Mouse (Mus musculus) forebrain, embryonic 16.5 days (tissue): ENCODE measurements around the gene Ffar2. TPM values are rescaled to one million over a fixed set of nuclear protein-coding genes. Genes with fewer than 3 reads are reported as not detected.

Experiments
- ATAC-seq: fragments of 200-750 bp; cut with Nextera tagmentation; 2 replicates; pipeline ENCODE4 v1.8.0; 2017; ENCODE audit warnings: mild to moderate bottlenecking, moderate library complexity
- H3K27ac ChIP-seq: fragments of 300-500 bp; sonication (generic); 2 replicates; pipeline ENCODE4 v1.5.1; 2014; ENCODE audit warnings: low read length, control low read depth
- H3K27me3 ChIP-seq: fragments of 300-500 bp; sonication (generic); replicated peaks from 2 replicates; pipeline ENCODE4 v1.6.1; 2014; ENCODE audit warnings: low read length; ENCODE audit not compliant: control insufficient read depth, insufficient read depth
- H3K36me3 ChIP-seq: fragments of 300-500 bp; sonication (generic); 2 replicates; pipeline ENCODE4 v1.6.1; 2014; ENCODE audit not compliant: control insufficient read depth, insufficient read depth
- H3K4me1 ChIP-seq: fragments of 300-500 bp; sonication (generic); replicated peaks from 2 replicates; pipeline ENCODE4 v1.6.1; 2014; ENCODE audit warnings: low read length; ENCODE audit not compliant: control insufficient read depth, insufficient read depth
- H3K4me2 ChIP-seq: fragments of 300-500 bp; sonication (generic); 2 replicates; pipeline ENCODE4 v1.6.1; 2014; ENCODE audit warnings: mild to moderate bottlenecking, low read length, control low read depth
- H3K4me3 ChIP-seq: fragments of 300-500 bp; sonication (generic); replicated peaks from 2 replicates; pipeline ENCODE4 v1.5.1; 2014; ENCODE audit warnings: mild to moderate bottlenecking, low read length, control low read depth
- H3K9ac ChIP-seq: fragments of 300-500 bp; sonication (generic); replicated peaks from 2 replicates; pipeline ENCODE4 v1.6.1; 2014; ENCODE audit warnings: low read depth, low read length, control low read depth
- H3K9me3 ChIP-seq: fragments of 300-500 bp; sonication (generic); 2 replicates; pipeline ENCODE4 v1.6.1; 2016; ENCODE audit warnings: low read length; ENCODE audit not compliant: control insufficient read depth
- WGBS: fragments of 180-500 bp; shearing (Covaris S2); extraction: QIAGEN DNeasy Blood & Tissue Kit; methylation state at CpG from one replicate; pipeline ENCODE4 v1.1.7; 2014; 5-methylcytosine and 5-hydroxymethylcytosine counted together
- polyA plus RNA-seq: library from polyadenylated mRNA; unstranded; fragments of >200 nt; fragmentation: Nextera tagmentation; extraction: Ambion mirVana; gene quantifications from 2 replicates; pipeline ENCODE4 v1.2.1, GENCODE M21; 2015

The Ffar2 gene
- 0.14 TPM in 1 of 2 replicates, not detected in the other for polyA plus RNA-seq

DNA sequence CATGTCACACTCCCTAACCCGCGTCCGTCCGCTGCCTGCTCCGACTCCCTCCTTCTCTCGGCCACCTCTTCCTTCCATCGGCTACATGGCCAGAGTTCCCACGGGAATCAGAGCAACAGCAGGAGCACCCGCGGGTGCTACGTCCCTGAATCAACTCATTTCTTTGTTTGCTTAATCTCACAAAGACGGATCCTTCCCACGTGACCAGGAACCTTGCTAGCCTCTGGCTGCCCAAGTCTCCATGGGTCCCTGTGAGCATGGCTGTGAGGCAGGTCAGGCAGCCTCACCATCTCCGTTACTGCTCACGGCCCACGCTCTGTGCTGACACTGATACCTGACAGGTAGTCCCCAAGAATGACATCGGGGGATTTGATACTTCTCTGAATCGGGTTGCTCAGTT is at the start of gene Ffar2:
Ffar2 (minus strand) TSS at position 101 of the 400 bp plus-strand sequence.
- H3K27ac ChIP-seq: no peak within 1 kb of the TSS
- H3K9ac ChIP-seq: no peak within 1 kb of the TSS
- WGBS: 89% methylated on average over 18 of the region's 18 CpGs
- no peak for ATAC-seq
- H3K4me3 ChIP-seq: no peak within 1 kb of the TSS
- no peak within 1 kb of the TSS for H3K4me2 ChIP-seq
- H3K27me3 ChIP-seq: no peaks in the 10 kb centered on the region
- no peaks in the 10 kb centered on the region for H3K36me3 ChIP-seq
- no peaks in the 10 kb centered on the region for H3K9me3 ChIP-seq
- H3K4me1 ChIP-seq: no peaks in the 10 kb centered on the region

DNA sequence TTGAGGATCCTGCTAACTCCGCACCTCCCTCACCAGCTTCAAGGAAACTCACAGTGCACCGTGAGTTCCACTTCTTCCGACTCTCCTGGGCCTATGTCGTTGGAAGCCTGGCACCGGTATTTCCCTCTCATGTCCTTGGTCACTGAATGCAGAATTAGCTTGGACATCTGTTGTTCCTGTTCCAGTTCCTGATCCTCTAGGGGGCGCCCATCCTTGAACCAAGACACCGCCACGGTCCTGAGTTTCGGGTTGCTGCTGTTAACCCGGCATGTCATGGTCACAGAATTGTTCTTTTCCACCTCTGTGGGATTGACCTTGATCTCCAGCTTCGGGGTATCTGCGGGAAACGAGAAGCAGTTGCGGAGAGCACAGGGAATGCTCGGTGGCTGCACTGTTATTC is 49.5 kb upstream of the Ffar2 start:
- Histone ChIP-seq H3K9me3 (no peaks in the 10 kb centered on the region), H3K4me1 (no peaks in the 10 kb centered on the region), H3K27me3 (peaks cover 3% of the 10 kb centered on the region; the same call in 1 of the 2 replicates), H3K4me3 (no peak overlapping the region), H3K4me2 (no peak overlapping the region), H3K27ac (no peak overlapping the region), H3K36me3 (no peaks in the 10 kb centered on the region), H3K9ac (no peak overlapping the region)
- no peak for ATAC-seq
- WGBS: 26% methylated on average over 15 of the region's 15 CpGs

DNA sequence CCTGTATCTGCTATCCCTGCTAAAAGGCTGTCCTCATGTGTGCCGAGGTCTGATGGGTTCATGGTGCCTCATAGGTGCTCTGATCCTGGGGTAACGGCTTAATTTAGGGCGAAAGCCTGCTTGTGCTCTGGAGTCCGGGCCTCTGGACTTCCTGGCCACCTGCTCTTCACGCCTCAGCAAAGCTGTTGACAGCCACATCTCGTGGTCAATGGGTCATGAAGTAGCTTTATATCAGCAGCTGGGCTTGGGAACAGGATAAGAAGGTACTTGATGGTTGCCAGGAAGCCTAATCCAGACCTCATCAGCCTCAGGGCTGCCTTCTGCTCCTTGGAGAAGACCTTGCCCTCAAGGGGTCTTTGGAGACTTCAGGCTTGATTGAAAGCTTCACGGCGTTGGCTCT is 39.8 kb upstream of the Ffar2 start:
- H3K36me3 ChIP-seq: no peaks in the 10 kb centered on the region
- no peak overlapping the region for H3K27ac ChIP-seq
- no peaks in the 10 kb centered on the region for H3K4me1 ChIP-seq
- no peaks in the 10 kb centered on the region for H3K9me3 ChIP-seq
- no peak overlapping the region for H3K9ac ChIP-seq
- no peaks in the 10 kb centered on the region for H3K27me3 ChIP-seq
- no peak for ATAC-seq
- 70% methylated on average over 8 of the region's 8 CpGs for WGBS
- no peak overlapping the region for H3K4me3 ChIP-seq
- no peak overlapping the region for H3K4me2 ChIP-seq

DNA sequence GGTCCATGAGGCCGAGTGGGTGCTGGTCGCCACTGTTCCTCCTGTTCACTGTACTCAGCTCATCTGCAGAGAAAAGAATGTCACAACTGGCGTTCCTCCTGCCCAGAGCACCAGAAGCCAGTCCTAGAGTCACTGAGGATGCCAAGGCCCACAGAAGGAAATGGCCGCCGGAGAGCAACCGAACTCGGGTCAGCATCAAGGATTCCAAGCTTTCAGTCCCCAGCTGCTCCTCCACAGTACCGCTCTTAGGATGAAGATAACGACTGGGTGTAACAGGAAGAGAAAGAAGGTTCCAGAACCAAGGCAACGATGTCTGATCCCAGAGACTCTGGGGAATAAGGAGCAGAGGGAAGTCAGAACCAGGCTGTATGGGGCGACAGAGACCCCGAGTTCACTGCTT is 37.9 kb upstream of the Ffar2 start, which contains the start of gene Ffar1:
Ffar1 (minus strand) TSS at position 101 of the 400 bp plus-strand sequence.
- no peak for ATAC-seq
- H3K9ac ChIP-seq: no peak within 1 kb of the TSS
- H3K4me3 ChIP-seq: no peak within 1 kb of the TSS
- WGBS: 86% methylated on average over 12 of the region's 12 CpGs
- H3K36me3 ChIP-seq: no peaks in the 10 kb centered on the region
- no peaks in the 10 kb centered on the region for H3K27me3 ChIP-seq
- no peak within 1 kb of the TSS for H3K4me2 ChIP-seq
- no peaks in the 10 kb centered on the region for H3K4me1 ChIP-seq
- H3K9me3 ChIP-seq: no peaks in the 10 kb centered on the region
- H3K27ac ChIP-seq: no peak within 1 kb of the TSS

DNA sequence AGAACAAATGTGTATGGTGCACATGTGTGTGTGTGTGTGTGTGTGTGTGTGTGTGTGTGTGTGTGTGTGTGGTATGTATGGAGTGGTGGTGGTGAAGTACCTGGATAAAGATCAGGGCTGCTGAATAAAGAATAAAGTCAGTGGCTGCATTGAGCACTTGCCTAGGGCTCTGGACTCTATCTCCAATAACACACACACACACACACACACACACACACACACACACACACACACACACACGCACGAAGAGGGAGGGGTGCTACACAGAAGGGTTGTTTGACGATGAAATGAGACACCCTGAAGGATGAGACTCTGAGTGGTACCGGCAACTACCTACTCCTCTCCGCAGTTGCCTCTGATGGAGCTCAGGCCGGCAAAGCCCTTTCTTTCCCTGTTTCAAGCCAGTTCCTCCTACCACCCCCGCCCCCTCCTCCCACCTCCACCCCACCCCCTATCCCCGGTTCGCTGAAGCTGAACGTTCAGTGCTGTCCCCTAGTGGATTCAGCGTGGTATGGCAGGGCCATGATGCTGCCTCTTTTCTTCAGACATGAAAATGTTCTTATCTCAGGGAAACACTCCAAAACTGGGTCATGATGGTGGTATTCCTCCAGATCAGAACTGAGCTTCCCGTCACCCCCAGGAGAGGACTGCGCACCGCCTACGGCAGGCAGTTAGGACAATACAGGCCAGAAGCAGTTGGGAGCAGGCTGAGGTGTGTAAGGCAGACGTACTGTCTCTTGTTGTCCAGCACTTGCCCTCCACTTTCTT is 36.2 kb upstream of the Ffar2 start:
- Histone ChIP-seq H3K4me1 (no peaks in the 10 kb centered on the region), H3K9ac (peak overlapping the region; percentile 40), H3K36me3 (no peaks in the 10 kb centered on the region), H3K4me2 (peak overlapping the region; percentile 45), H3K27me3 (no peaks in the 10 kb centered on the region), H3K27ac (no peak overlapping the region), H3K4me3 (peak overlapping the region; percentile 37), H3K9me3 (no peaks in the 10 kb centered on the region)
- WGBS: 7% methylated on average over 14 of the region's 16 CpGs
- peak; percentile 62 for ATAC-seq

DNA sequence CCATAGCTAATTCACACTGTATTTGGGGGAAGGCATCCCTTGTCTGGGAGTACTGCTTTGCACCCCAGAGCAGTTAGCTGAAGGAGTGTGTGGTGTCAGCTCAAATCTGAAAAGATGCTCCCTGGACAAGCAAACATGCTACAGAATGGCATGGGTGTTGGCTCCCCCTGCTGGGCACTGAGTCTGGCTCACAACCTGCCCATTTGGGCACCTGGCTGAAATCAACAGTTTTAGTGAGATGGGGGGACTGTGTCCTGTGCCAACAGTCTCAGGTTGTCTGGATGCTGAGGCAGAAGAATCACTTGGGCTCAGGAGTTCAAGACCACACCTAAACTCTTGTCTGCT is 35.7 kb upstream of the Ffar2 start:
- H3K4me3 ChIP-seq: no peak overlapping the region
- H3K4me2 ChIP-seq: no peak overlapping the region

DNA sequence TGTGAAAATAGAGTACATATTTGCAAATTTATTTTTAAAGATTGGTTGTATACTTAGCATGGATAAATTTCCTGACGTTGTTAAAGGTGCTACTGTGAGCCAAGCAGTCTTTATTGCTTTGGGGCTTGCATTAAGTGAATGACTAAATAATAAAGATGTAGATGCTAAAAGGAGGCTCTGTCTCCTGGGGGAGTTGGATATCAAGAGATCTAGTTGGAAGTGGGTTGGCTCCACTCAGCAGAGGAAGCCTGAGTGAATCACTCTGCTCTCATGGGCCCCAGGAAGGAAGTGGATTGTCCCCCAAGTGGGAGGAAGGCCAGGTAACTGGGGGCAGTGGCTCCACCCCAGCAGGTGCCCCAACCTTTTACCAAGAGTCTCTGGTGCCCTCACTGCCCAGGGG is 34.2 kb upstream of the Ffar2 start:
- no peaks in the 10 kb centered on the region for H3K4me1 ChIP-seq
- no peak overlapping the region for H3K9ac ChIP-seq
- no peak overlapping the region for H3K4me3 ChIP-seq
- H3K27me3 ChIP-seq: no peaks in the 10 kb centered on the region
- no peaks in the 10 kb centered on the region for H3K9me3 ChIP-seq
- H3K36me3 ChIP-seq: no peaks in the 10 kb centered on the region
- WGBS: 83% methylated on average over 1 of the region's 1 CpGs
- no peak for ATAC-seq
- H3K4me2 ChIP-seq: no peak overlapping the region
- H3K27ac ChIP-seq: no peak overlapping the region

More for the DNA sequence above, 35.7 kb upstream of the Ffar2 start:
- Histone ChIP-seq H3K9ac (no peak overlapping the region), H3K27ac (no peak overlapping the region), H3K4me1 (no peaks in the 10 kb centered on the region), H3K36me3 (no peaks in the 10 kb centered on the region), H3K9me3 (no peaks in the 10 kb centered on the region), H3K27me3 (no peaks in the 10 kb centered on the region)
- ATAC-seq: no peak; the same call in 1 of the 2 replicates

DNA sequence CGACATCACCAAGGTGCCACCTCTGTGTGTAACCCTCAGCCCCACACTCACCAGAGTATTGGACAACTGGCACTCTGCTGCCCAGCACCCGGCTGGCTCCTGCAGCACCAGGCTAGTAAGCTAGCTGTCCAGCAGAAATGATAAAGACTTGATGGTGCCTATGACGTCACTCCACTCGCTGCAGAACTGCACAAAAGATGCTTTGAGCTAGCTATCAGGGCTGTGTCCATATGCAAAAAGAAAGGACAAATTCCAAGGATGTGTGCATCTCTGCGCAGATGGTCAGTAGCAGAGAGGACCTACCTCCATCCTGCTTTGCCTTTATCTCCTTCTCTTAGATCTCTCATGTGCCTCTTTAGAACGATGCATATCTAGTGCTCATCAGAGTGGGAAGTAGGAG is 32.5 kb upstream of the Ffar2 start, which contains the start of gene Ffar3:
Ffar3 (minus strand) TSS at position 101 of the 400 bp plus-strand sequence.
- Histone ChIP-seq H3K36me3 (no peaks in the 10 kb centered on the region), H3K9ac (no peak within 1 kb of the TSS), H3K4me2 (no peak within 1 kb of the TSS), H3K9me3 (no peaks in the 10 kb centered on the region), H3K27me3 (0 out of 2 replicates have a peak, but pooled peaks cover 2% of the 10 kb centered on the region), H3K4me3 (no peak within 1 kb of the TSS), H3K27ac (no peak within 1 kb of the TSS), H3K4me1 (no peaks in the 10 kb centered on the region)
- WGBS: 85% methylated on average over 6 of the region's 6 CpGs
- no peak for ATAC-seq

DNA sequence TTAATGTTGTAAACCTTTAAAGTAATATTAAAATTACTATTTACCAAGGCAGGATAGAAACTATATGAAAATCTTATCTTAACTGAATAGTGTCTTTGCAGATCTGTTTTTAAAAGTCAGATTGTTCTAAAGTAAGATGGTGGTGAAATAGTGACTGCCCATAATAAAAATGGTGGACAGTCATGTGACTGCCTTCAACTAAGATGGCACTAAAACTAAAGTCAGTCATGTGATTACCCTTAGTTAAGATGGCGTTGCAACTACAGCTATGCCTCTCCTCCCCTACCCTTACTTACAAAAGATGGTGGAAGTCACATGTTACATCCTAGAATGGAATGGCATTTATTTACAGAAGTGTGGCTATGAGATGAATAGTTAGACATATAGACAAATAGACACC is 27.8 kb upstream of the Ffar2 start:
- no peaks in the 10 kb centered on the region for H3K9me3 ChIP-seq
- no peak overlapping the region for H3K27ac ChIP-seq
- H3K4me1 ChIP-seq: no peaks in the 10 kb centered on the region
- no peak for ATAC-seq
- H3K36me3 ChIP-seq: no peaks in the 10 kb centered on the region
- no peak overlapping the region for H3K4me3 ChIP-seq
- H3K27me3 ChIP-seq: 0 out of 2 replicates have a peak, but pooled peaks cover 2% of the 10 kb centered on the region
- H3K4me2 ChIP-seq: no peak overlapping the region
- H3K9ac ChIP-seq: no peak overlapping the region
- WGBS: 79% methylated on average over 1 of the region's 1 CpGs
